In the genomic region with DNA sequence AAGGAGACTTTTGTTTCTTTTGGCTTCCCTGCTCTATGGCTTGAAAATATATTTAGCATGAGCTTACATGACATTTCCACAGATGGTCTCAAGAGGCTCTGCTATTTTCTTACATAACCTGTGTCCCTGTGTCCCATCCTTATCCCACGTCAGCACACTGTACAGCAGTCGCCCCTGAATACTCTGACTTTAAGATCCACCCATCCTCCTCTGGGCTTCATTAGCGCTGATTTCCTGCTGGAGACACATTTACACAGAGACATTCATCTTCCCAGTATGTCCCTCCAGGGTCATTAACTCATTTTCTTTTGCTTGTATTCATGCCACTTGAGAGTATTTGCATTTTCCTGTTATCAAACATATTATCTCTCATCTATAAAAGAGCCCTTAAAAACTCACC, we compare ENCODE assay signal across 24 mouse cellular contexts.
A peak's percentile ranks its signal among the peaks of the same experiment; 100 is the strongest.
DNase-seq lines count a peak whose midpoint lies in the region; ATAC-seq and TF ChIP-seq lines count a peak whose summit lies in the region.
"Had no signal": no experiment of that assay in that cellular context is flagged by ENCODE, and none has a peak within 500 bp of the region (broad histone marks: within the 10 kb centered on the region; RNA-seq: fewer than 3 reads in every experiment).

No protein-coding gene starts in this region.

- H3K9me3 ChIP-seq in forebrain, embryonic 12.5 days: no peaks in the 10 kb centered on the region
- no peaks in the 10 kb centered on the region for H3K9me3 ChIP-seq in forebrain, embryonic 11.5 days (ENCODE audit: control insufficient read depth, low read length)
- H3K9me3 ChIP-seq in hindbrain, embryonic 12.5 days (replicated peaks): no peaks in the 10 kb centered on the region
- no peaks in the 10 kb centered on the region for H3K9me3 ChIP-seq in hindbrain, postnatal 0 days (ENCODE audit: low read length)
- no peaks in the 10 kb centered on the region for H3K9me3 ChIP-seq in midbrain, embryonic 13.5 days
- H3K9me3 ChIP-seq in midbrain, embryonic 15.5 days: no peaks in the 10 kb centered on the region
- H3K9me3 ChIP-seq: embryonic facial prominence, embryonic 15.5 days; heart, embryonic 13.5 days; intestine, embryonic 15.5 days; stomach, embryonic 15.5 days had no signal

- H3K4me2 ChIP-seq in forebrain, embryonic 12.5 days: no peak overlapping the region
- H3K4me2 ChIP-seq in forebrain, embryonic 11.5 days (ENCODE audit: low read depth, low read length, severe bottlenecking): no peak overlapping the region
- H3K4me2 ChIP-seq in hindbrain, embryonic 12.5 days (replicated peaks): no peak overlapping the region
- H3K4me2 ChIP-seq in hindbrain, postnatal 0 days (ENCODE audit: low read depth, low read length): no peak overlapping the region
- no peak overlapping the region for H3K4me2 ChIP-seq in midbrain, embryonic 13.5 days (replicated peaks)
- H3K4me2 ChIP-seq in midbrain, embryonic 15.5 days: no peak overlapping the region
- H3K4me2 ChIP-seq: embryonic facial prominence, embryonic 15.5 days; heart, embryonic 13.5 days; intestine, embryonic 15.5 days; liver, embryonic 11.5 days; stomach, embryonic 15.5 days had no signal

- DNase-seq in forebrain, embryonic 11.5 days (ENCODE audit: low spot score): no peak
- no peak for DNase-seq in hindbrain, postnatal 0 days (ENCODE audit: low spot score)
- no peak for DNase-seq in layer of hippocampus, postnatal 10 days (ENCODE audit: low spot score in 2 of 2)
- no peak for DNase-seq in heart, postnatal 4 days
- DNase-seq: adrenal gland, postnatal 14 days; cerebellum, adult 11 months; cerebellum, postnatal 14 days; embryo, embryonic 11 days; layer of hippocampus, adult 9-11 months; lung, adult 18-20 months; lung, postnatal 14 days; right cerebral cortex, postnatal 25 days; thymus, adult 18-20 months; thymus, postnatal 4 days had no signal

- H3K27me3 ChIP-seq in forebrain, embryonic 12.5 days: no peaks in the 10 kb centered on the region
- no peaks in the 10 kb centered on the region for H3K27me3 ChIP-seq in forebrain, embryonic 11.5 days (ENCODE audit: control insufficient read depth, insufficient read depth, low read length)
- H3K27me3 ChIP-seq in hindbrain, embryonic 12.5 days: no peaks in the 10 kb centered on the region
- H3K27me3 ChIP-seq in hindbrain, postnatal 0 days (ENCODE audit: insufficient read depth, low read length): no peaks in the 10 kb centered on the region
- H3K27me3 ChIP-seq in midbrain, embryonic 13.5 days: no peaks in the 10 kb centered on the region
- H3K27me3 ChIP-seq in midbrain, embryonic 15.5 days (replicated peaks): no peaks in the 10 kb centered on the region
- H3K27me3 ChIP-seq: heart, embryonic 13.5 days; intestine, embryonic 15.5 days; stomach, embryonic 15.5 days had no signal

- peaks cover 15% of the 10 kb centered on the region for H3K4me1 ChIP-seq in forebrain, embryonic 12.5 days
- no peaks in the 10 kb centered on the region for H3K4me1 ChIP-seq in forebrain, embryonic 11.5 days (replicated peaks; ENCODE audit: control insufficient read depth, insufficient read depth, low read length)
- peaks cover 12% of the 10 kb centered on the region for H3K4me1 ChIP-seq in hindbrain, embryonic 12.5 days
- 0 out of 2 replicates have a peak, but pooled peaks cover 2% of the 10 kb centered on the region for H3K4me1 ChIP-seq in hindbrain, postnatal 0 days (ENCODE audit: insufficient read depth, low read length)
- peaks cover 23% of the 10 kb centered on the region for H3K4me1 ChIP-seq in midbrain, embryonic 13.5 days (replicated peaks)
- H3K4me1 ChIP-seq in midbrain, embryonic 15.5 days: peaks cover 5% of the 10 kb centered on the region; the same call in 1 of the 2 replicates
- H3K4me1 ChIP-seq: embryonic facial prominence, embryonic 15.5 days; heart, embryonic 13.5 days; intestine, embryonic 15.5 days; stomach, embryonic 15.5 days had no signal

- no peaks in the 10 kb centered on the region for H3K36me3 ChIP-seq in forebrain, embryonic 12.5 days (replicated peaks)
- H3K36me3 ChIP-seq in forebrain, embryonic 11.5 days (ENCODE audit: control insufficient read depth, insufficient read depth, low read length): no peaks in the 10 kb centered on the region
- H3K36me3 ChIP-seq in hindbrain, embryonic 12.5 days: no peaks in the 10 kb centered on the region
- no peaks in the 10 kb centered on the region for H3K36me3 ChIP-seq in hindbrain, postnatal 0 days (ENCODE audit: insufficient read depth, low read length)
- H3K36me3 ChIP-seq in midbrain, embryonic 13.5 days: no peaks in the 10 kb centered on the region
- H3K36me3 ChIP-seq in midbrain, embryonic 15.5 days (replicated peaks): no peaks in the 10 kb centered on the region
- H3K36me3 ChIP-seq: embryonic facial prominence, embryonic 15.5 days; G1E; heart, embryonic 13.5 days; intestine, embryonic 15.5 days; stomach, embryonic 15.5 days had no signal

- H3K27ac ChIP-seq in forebrain, embryonic 12.5 days: peak overlapping the region; percentile 59
- H3K27ac ChIP-seq in forebrain, embryonic 11.5 days (ENCODE audit: low read depth, low read length): no peak overlapping the region
- peak overlapping the region; percentile 55 for H3K27ac ChIP-seq in hindbrain, embryonic 12.5 days
- no peak overlapping the region for H3K27ac ChIP-seq in hindbrain, postnatal 0 days
- H3K27ac ChIP-seq in midbrain, embryonic 13.5 days: no peak overlapping the region
- H3K27ac ChIP-seq in midbrain, embryonic 15.5 days: no peak overlapping the region
- H3K27ac ChIP-seq: embryonic facial prominence, embryonic 15.5 days; heart, embryonic 13.5 days; intestine, embryonic 15.5 days; stomach, embryonic 15.5 days had no signal

- H3K9ac ChIP-seq in forebrain, embryonic 12.5 days: no peak overlapping the region
- no peak overlapping the region for H3K9ac ChIP-seq in forebrain, embryonic 11.5 days (ENCODE audit: low read length)
- no peak overlapping the region for H3K9ac ChIP-seq in hindbrain, embryonic 12.5 days
- no peak overlapping the region for H3K9ac ChIP-seq in hindbrain, postnatal 0 days (replicated peaks; ENCODE audit: low read length)
- H3K9ac ChIP-seq in midbrain, embryonic 13.5 days (replicated peaks): no peak overlapping the region
- no peak overlapping the region for H3K9ac ChIP-seq in midbrain, embryonic 15.5 days
- H3K9ac ChIP-seq: embryonic facial prominence, embryonic 15.5 days; heart, embryonic 13.5 days; intestine, embryonic 15.5 days; stomach, embryonic 15.5 days had no signal

- ATAC-seq in forebrain, embryonic 12.5 days (ENCODE audit: low FRiP score): peak; percentile 25; the same call in 1 of the 2 replicates
- no peak for ATAC-seq in forebrain, embryonic 11.5 days (replicated peaks; ENCODE audit: low FRiP score)
- ATAC-seq in hindbrain, embryonic 12.5 days (ENCODE audit: low FRiP score): peak; percentile 67
- no peak for ATAC-seq in hindbrain, postnatal 0 days
- ATAC-seq in midbrain, embryonic 13.5 days: 0 out of 2 replicates have a peak, but pooled peaks have one; percentile 24
- no peak for ATAC-seq in midbrain, embryonic 15.5 days (replicated peaks)

- no peak overlapping the region for H3K4me3 ChIP-seq in forebrain, embryonic 12.5 days (replicated peaks)
- no peak overlapping the region for H3K4me3 ChIP-seq in forebrain, embryonic 11.5 days (ENCODE audit: low read depth, low read length)
- no peak overlapping the region for H3K4me3 ChIP-seq in hindbrain, embryonic 12.5 days
- no peak overlapping the region for H3K4me3 ChIP-seq in hindbrain, postnatal 0 days (ENCODE audit: low read length)
- no peak overlapping the region for H3K4me3 ChIP-seq in midbrain, embryonic 13.5 days (replicated peaks)
- H3K4me3 ChIP-seq in midbrain, embryonic 15.5 days: no peak overlapping the region
- H3K4me3 ChIP-seq: embryonic facial prominence, embryonic 15.5 days; heart, embryonic 13.5 days; intestine, embryonic 15.5 days; stomach, embryonic 15.5 days had no signal

- WGBS in forebrain, embryonic 12.5 days: 54% methylated on average over 3 of the region's 3 CpGs
- 73% methylated on average over 3 of the region's 3 CpGs for WGBS in forebrain, embryonic 11.5 days
- WGBS in hindbrain, embryonic 12.5 days: 48% methylated on average over 3 of the region's 3 CpGs
- 55% methylated on average over 3 of the region's 3 CpGs for WGBS in hindbrain, postnatal 0 days
- 47% methylated on average over 3 of the region's 3 CpGs for WGBS in midbrain, embryonic 13.5 days
- WGBS in midbrain, embryonic 15.5 days: 32% methylated on average over 3 of the region's 3 CpGs

- no peak for TF ChIP-seq CTCF in hindbrain, postnatal 0 days (IDR thresholded peaks at IDR 0.05; ENCODE audit: low read depth)

Comparison
In these comparisons a context has a peak if more than half of its experiments do, and no peak if none do; other contexts are left out.
1. ATAC-seq: peak in forebrain, embryonic 12.5 days (single experiment), hindbrain, embryonic 12.5 days (single experiment) and midbrain, embryonic 13.5 days (single experiment); none in forebrain, embryonic 11.5 days (single experiment), hindbrain, postnatal 0 days (single experiment) and midbrain, embryonic 15.5 days (single experiment).
2. H3K27ac ChIP-seq: peak in forebrain, embryonic 12.5 days (single experiment) and hindbrain, embryonic 12.5 days (single experiment); none in forebrain, embryonic 11.5 days (single experiment), hindbrain, postnatal 0 days (single experiment), midbrain, embryonic 13.5 days (single experiment) and midbrain, embryonic 15.5 days (single experiment).